Mouse (Mus musculus) heart, adult 2 months (tissue): ENCODE measurements around the gene Syce1l.

Experiments
- CTCF ChIP-seq: fragments of 200-600 bp; IDR thresholded peaks from 2 replicates; pipeline ENCODE4 v1.8.1; 2022; ENCODE audit warnings: antibody characterized with exemption, mild to moderate bottlenecking, moderate library complexity
- EP300 ChIP-seq: fragments of 200-500 bp; IDR thresholded peaks from 2 replicates; pipeline ENCODE4 v1.6.1; 2011; ENCODE audit warnings: low read depth, low read length, control low read depth; ENCODE audit not compliant: insufficient read depth
- POLR2A ChIP-seq: fragments of 200-500 bp; IDR thresholded peaks from 2 replicates; pipeline ENCODE4 v1.6.1; 2011; ENCODE audit warnings: mild to moderate bottlenecking, low read depth, low read length, control low read depth; ENCODE audit not compliant: insufficient read depth

DNA sequence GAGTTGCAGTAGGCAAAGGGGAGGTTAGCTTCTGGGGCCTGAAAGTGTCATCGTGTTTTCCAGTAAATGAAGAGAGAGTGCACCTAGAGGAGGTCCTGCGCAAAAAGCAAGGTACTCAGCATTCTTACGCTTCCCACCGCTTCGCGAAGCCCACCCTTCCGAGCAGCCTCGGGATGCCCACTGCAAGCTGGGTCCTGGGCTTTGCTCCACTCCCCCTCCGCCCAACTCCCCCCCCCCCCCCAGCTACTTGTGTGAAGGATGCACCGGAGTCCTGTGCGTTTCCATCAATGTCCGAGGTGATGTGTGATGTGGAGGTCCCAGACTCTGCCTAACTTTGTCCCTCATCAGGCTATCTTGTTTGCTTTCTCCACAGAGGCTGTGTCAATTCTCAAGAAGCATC lies 9.4 kb downstream of the Syce1l start:
- TF ChIP-seq EP300 (no peak), POLR2A (no peak), CTCF (no peak)
